Mouse (Mus musculus) fat pad, adult 2 months (tissue): Measurements from ENCODE around the gene Plekhh3.
"Not testable (repeated sequence)": the region's sequence is repeated elsewhere in the genome, so short reads cannot be mapped to it uniquely, and the experiment has no call there.

Experiments
- DNase-seq: peaks from one replicate; pipeline ENCODE4 v3.0.0-alpha.2; 2011; ENCODE audit warnings: low read depth, low spot score; ENCODE audit errors: extremely low read depth

Plekhh3 gene

GRCm38 (mm10) chr11:101171721-101172433 lies 726 bp upstream of the Plekhh3 start:
- DNase-seq, result no peak

DNA sequence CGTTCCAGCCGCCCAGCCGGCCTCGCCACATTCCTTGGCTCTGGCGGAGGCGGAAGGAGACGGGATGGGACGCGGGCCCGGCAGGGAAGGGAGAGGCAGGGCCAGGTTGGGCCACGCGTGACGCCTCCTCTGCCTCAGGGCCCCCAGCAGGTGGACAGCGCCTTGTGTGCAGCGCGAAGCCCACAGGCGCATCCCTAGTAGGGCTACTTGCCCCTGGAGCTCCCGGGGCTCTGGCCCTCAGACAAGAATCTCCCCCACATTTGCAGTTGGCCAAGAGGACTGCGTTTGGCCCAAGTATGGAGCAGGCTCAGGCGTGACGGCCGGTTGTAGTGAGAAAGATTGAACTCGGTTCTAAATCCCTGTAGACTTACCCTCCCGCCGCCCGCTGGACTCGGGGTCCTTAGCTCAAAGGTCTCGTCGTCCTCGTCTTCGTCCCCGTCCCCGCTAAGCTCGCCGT lies 769 bp downstream of the Plekhh3 start, which contains the start of gene Cntnap1:
TSS of gene Cntnap1 (plus strand) at position 170 of the 457 bp plus-strand sequence.
- no peak for DNase-seq

DNA sequence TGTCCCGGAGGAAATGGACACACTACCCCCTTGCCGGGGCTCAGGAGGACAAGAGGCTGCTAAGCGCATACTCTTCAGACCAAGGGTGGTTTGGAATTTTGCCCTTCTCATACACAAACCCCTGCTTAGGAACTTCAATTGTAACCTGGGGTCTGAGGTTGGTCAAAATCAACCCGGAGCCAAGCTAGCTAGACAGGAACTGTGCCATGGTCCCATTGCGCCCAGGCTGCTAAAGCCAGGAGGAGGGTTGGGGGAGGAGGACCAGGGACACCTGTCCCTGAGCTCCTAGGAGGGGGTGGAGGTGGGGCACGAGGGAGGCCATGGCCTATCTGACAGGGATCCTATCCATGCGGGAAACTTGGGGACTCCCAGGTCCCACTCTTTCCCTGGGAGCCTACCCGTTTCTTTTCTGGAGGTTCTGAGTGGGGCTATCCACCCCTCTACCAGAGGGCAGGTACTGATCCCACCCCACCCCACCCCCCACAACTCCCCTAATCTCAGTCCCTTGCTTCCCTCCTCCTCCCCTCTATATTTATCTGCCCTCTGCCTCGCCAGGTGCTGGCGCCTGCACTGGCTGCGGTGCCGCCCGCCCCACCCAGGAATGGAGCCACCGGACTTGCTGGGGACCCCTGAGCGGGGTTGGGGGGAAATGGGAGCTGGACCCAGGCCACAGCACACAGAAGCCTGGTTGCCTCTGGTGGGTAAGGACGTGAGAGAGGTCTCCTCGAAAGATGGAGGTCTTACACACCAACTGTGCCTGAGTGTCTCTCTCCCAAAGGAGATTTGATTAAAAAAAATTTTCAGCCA lies 1.6 kb downstream of the Plekhh3 start:
- no peak for DNase-seq

DNA sequence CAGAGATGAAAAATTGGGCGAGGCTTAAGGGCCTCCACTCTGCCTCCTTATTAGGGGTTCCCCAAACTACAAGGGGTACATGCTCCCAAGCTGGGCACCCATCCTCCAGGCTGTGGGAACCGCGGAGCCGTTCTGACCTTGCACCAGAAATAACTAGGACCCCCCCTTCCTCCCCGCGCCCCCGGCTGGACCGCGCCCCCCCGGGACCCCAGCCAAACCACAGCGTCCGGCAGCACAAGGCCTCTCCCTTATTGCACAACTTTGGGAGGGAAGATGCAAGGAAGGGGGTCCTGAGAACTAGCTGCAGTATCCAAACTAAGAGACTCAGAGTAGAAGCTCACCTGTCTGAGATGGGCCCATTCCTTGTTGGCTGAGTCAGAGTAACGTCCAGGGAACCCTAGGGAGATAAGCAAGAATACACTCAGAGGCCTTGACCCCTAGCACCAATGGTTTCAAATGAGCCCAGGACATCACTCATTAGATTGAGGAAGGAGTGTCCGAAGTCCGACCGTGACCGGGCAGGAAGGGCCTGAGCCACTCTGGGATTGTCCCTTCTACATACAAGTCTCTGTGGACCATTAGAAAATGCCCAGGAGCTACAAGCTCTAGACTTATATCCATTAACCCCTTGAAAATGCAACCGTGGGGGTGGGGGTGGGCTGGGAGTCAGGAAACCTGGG lies 2.7 kb downstream of the Plekhh3 start:
- DNase-seq, result no peak

GRCm38 (mm10) chr11:101167963-101168300 lies 3.2 kb downstream of the Plekhh3 start:
- DNase-seq, result no peak

GRCm38 (mm10) chr11:101167211-101167962 lies 3.8 kb downstream of the Plekhh3 start:
- no peak for DNase-seq

GRCm38 (mm10) chr11:101166357-101166756 lies 4.8 kb downstream of the Plekhh3 start:
- DNase-seq, result no peak

- peak; percentile 90 for DNase-seq
Observed at GRCm38 (mm10) chr11:101164677-101165580, 6.2 kb downstream of the Plekhh3 start.

GRCm38 (mm10) chr11:101164351-101164665 lies 6.8 kb downstream of the Plekhh3 start:
- no peak for DNase-seq

- no peak for DNase-seq
Observed at GRCm38 (mm10) chr11:101163476-101164350, 7.4 kb downstream of the Plekhh3 start.

GRCm38 (mm10) chr11:101162772-101163171 lies 8.4 kb downstream of the Plekhh3 start:
- DNase-seq, result no peak

DNA sequence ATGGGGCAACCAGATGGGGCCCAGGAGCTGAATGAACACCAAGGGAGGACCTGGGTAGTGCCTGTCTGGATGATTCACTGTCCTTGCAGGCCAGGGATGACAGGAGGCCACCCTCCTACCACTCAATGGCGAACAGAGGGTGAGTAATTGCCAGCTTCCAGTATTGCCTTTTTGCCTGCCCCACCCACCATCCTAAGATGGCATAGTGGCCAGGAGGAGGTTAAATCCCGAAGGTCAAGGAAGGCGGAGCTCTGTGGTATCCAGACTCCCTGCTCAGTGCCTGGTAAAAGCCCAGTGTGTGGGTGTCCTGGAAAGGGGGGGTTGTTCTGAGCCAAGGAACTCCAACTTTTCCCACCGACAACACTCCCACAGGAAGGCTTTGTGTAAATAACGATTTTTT lies 8.8 kb downstream of the Plekhh3 start:
- no peak for DNase-seq

- no peak for DNase-seq
Observed at GRCm38 (mm10) chr11:101161551-101161950, 9.6 kb downstream of the Plekhh3 start.

DNA sequence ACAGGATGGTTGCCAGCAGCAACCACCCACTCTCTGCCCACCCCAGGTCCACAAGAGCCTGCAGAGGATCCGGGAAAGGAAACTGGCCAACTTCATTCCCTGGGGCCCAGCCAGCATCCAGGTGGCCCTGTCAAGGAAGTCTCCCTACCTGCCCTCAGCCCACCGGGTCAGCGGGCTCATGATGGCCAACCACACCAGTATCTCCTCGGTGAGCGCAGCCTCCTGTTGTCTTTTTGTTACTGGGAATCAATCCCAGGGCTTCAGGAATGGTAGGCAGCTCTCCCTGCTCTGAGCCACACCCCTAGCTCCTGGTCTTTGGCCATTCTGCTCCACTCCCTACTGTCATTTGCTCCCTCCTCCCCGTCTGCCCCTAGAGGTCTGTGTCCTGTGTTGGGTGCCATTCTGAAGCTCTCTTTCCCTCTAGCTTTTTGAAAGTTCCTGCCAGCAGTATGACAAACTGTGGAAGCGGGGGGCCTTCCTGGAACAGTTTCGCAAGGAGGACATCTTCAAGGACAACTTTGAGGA lies 10.1 kb downstream of the Plekhh3 start:
- DNase-seq, result not testable (repeated sequence)

- not testable (repeated sequence) for DNase-seq
Observed at GRCm38 (mm10) chr11:101160151-101160550, 11.0 kb downstream of the Plekhh3 start.

- no peak for DNase-seq
Observed at GRCm38 (mm10) chr11:101155728-101156371, 15.3 kb downstream of the Plekhh3 start, which contains the start of gene Tubg2. Tubg2 (plus strand) TSS chr11:101155907.

DNA sequence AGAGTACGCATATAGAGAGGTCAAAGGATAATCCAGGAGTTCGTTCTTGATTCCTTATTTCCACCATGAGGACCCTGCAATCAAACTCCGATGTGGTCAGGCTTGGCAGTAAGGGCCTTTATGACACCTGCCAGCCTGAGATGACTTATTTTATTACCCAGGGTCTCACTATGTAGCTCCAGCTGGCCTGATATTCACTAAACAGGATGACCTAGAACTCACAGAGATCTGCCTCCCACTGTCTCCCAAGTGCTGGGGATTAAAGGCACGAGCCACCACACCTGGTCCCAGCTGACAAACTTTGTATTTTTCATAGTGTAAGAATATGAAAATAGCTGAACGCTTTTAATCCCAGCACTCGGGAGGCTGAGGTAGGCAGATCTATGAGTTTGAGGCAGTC lies 16.0 kb downstream of the Plekhh3 start:
- no peak for DNase-seq

GRCm38 (mm10) chr11:101154648-101155047 lies 16.5 kb downstream of the Plekhh3 start:
- DNase-seq, result no peak
